Mouse (Mus musculus) forebrain, embryonic 15.5 days (tissue): ENCODE measurements at regions not wholly inside any gene's neighbourhood (a gene's known extent, or its start where the extent isn't known, plus 50 kb on each side); places are given as distances from the start of the nearest gene placed in this dataset.

ENCODE experiments used
- ATAC-seq: fragments of 200-750 bp; cut with Nextera tagmentation; replicated peaks from 2 replicates; pipeline ENCODE4 v1.8.0; 2017; ENCODE audit warnings: mild to moderate bottlenecking, moderate TSS enrichment, moderate library complexity
- H3K27ac ChIP-seq: fragments of 300-500 bp; sonication (generic); replicated peaks from 2 replicates; pipeline ENCODE4 v1.5.1; 2015; ENCODE audit warnings: mild to moderate bottlenecking, inconsistent platforms
- H3K27me3 ChIP-seq: fragments of 300-500 bp; sonication (generic); 2 replicates; pipeline ENCODE4 v1.6.1; 2015; ENCODE audit warnings: inconsistent platforms
- H3K36me3 ChIP-seq: fragments of 300-500 bp; sonication (generic); 2 replicates; pipeline ENCODE4 v1.6.1; 2015; ENCODE audit warnings: mild to moderate bottlenecking, inconsistent platforms
- H3K4me1 ChIP-seq: fragments of 300-500 bp; sonication (generic); 2 replicates; pipeline ENCODE4 v1.6.1; 2015; ENCODE audit warnings: inconsistent platforms
- H3K4me2 ChIP-seq: fragments of 300-500 bp; sonication (generic); replicated peaks from 2 replicates; pipeline ENCODE4 v1.6.1; 2015; ENCODE audit warnings: mild to moderate bottlenecking, inconsistent platforms
- H3K4me3 ChIP-seq: fragments of 300-500 bp; sonication (generic); 2 replicates; pipeline ENCODE4 v1.5.1; 2015; ENCODE audit warnings: mild to moderate bottlenecking, inconsistent platforms
- H3K9ac ChIP-seq: fragments of 300-500 bp; sonication (generic); replicated peaks from 2 replicates; pipeline ENCODE4 v1.6.1; 2015; ENCODE audit warnings: mild to moderate bottlenecking, inconsistent platforms
- H3K9me3 ChIP-seq: fragments of 300-500 bp; sonication (generic); 2 replicates; pipeline ENCODE4 v1.6.1; 2016; ENCODE audit warnings: inconsistent platforms
- WGBS: fragments of 180-500 bp; shearing (Covaris S2); methylation state at CpG from one replicate; pipeline ENCODE4 v1.1.7; 2015; ENCODE audit warnings: mixed read lengths; 5-methylcytosine and 5-hydroxymethylcytosine counted together

DNA sequence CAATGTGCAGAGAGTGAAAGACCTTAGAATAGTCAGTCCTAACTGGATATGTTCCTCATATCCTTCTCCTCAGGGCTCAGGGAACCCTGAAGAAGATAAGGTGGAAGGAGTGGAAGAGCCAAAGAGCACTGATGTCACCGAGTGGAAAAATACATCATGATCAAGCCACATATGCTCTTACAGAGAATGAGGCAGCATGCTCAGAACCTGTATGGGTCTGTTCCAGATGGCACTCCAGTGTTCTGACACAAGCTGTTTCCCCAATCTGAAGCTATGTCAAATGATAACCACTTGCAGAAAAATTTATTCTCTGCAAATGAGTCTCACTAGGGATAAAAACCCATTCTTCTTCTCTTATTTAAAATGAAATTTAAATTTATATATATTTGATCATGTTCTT is 572.6 kb upstream of the Robo2 start:
- H3K27ac ChIP-seq = no peak overlapping the region
- no peak for ATAC-seq
- 72% methylated on average over 1 of the region's 1 CpGs for WGBS

DNA sequence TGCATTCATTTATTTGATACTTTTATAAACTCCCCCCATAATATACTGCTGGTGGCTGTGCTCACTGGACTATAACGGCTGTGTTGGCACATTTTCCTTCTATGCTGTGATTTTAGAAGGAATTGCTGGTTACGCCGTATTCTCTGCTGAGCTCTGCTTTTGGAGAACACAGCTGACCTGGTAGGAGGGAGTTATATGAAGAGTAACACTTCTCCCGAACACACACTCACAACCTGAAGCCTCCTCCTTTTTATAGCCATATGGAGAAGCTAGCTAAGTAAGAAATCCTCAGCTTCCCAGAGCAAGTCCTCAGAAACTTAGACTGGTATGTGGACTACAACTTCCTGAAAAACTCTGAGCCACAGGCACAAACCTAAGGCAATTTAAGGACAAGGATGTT is 554.5 kb upstream of the Robo2 start:
- Histone ChIP-seq H3K9ac (no peak overlapping the region), H3K36me3 (no peaks in the 10 kb centered on the region), H3K4me3 (no peak overlapping the region), H3K4me2 (no peak overlapping the region), H3K4me1 (no peaks in the 10 kb centered on the region), H3K27ac (no peak overlapping the region), H3K9me3 (no peaks in the 10 kb centered on the region), H3K27me3 (no peaks in the 10 kb centered on the region)
- 91% methylated on average over 4 of the region's 4 CpGs for WGBS
- ATAC-seq = no peak

More for the DNA sequence above, 572.6 kb upstream of the Robo2 start:
- no peak overlapping the region for H3K4me2 ChIP-seq
- H3K9me3 ChIP-seq = no peaks in the 10 kb centered on the region
- H3K36me3 ChIP-seq = no peaks in the 10 kb centered on the region
- H3K4me1 ChIP-seq = no peaks in the 10 kb centered on the region
- no peak overlapping the region for H3K4me3 ChIP-seq
- H3K9ac ChIP-seq = no peak overlapping the region
- no peaks in the 10 kb centered on the region for H3K27me3 ChIP-seq

DNA sequence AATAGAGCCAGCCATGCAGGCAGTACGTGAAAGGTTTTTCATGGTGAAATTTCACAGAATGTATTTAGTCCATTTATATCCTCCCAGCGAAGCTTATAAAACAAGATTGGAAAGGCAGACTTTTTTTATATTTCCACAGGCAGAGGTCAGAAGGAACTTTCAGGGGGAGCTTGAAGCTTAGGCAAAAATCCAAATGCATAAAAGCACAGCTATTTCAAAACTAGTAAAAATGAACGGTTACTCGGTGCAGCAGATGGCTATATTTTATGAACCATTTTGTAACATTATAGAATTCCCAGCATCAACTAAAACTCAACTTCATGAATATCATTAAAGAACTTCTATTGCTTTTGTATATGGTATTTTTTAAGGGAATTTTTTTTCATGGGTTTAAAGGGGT is 518.1 kb upstream of the Robo2 start:
- Histone ChIP-seq H3K4me1 (no peaks in the 10 kb centered on the region), H3K4me2 (no peak overlapping the region), H3K36me3 (no peaks in the 10 kb centered on the region), H3K27ac (no peak overlapping the region), H3K9me3 (no peaks in the 10 kb centered on the region), H3K9ac (no peak overlapping the region), H3K27me3 (no peaks in the 10 kb centered on the region), H3K4me3 (no peak overlapping the region)
- 79% methylated on average over 4 of the region's 4 CpGs for WGBS
- no peak for ATAC-seq

DNA sequence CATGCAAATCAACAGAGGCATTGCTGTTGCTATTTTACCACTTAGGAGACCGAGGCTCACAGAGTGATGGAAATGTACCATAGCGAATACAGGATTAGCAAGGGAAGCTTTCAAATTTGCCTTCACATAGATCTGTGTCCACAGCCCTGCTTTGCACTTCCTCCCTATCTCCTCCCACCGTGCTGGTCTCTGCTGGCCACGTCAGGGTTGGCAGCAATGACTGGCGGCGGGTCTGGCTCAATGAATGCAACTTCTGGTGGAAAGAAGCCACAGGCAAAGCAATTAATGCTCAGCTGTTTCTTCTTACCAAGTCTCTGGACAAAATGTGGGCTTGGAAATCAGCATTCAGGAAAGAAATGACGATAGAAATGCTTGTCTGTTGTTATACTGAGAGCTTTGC is 489.2 kb upstream of the Robo2 start:
- Histone ChIP-seq H3K4me1 (no peaks in the 10 kb centered on the region), H3K4me3 (no peak overlapping the region)
- peak; percentile 64; the same call in 1 of the 2 replicates for ATAC-seq

DNA sequence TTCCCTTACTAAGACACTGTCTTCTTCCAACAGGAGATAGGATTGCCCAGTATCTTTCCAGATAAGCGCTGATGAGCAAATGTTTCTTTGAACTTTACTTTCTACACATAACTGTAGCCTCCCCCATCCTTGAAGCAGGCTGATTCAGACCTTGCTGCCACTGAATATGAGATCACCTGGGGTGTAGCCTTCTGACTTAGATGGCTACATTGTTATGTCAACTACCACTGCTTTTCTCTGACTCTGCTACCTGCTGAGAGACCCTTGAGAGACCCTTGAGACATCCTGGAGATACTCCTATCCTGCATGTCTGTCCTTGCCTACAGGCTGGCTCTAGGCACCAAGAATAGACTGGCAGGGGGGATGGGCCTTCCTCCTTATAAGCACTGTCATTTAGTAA is 476.1 kb upstream of the Robo2 start:
- H3K9me3 ChIP-seq = no peaks in the 10 kb centered on the region
- WGBS = 21% methylated on average over 1 of the region's 1 CpGs

More for the DNA sequence above, 489.2 kb upstream of the Robo2 start:
- H3K27ac ChIP-seq = no peak overlapping the region
- no peaks in the 10 kb centered on the region for H3K27me3 ChIP-seq
- 47% methylated on average over 7 of the region's 7 CpGs for WGBS
- no peaks in the 10 kb centered on the region for H3K9me3 ChIP-seq
- no peak overlapping the region for H3K9ac ChIP-seq
- H3K4me2 ChIP-seq = no peak overlapping the region
- H3K36me3 ChIP-seq = no peaks in the 10 kb centered on the region

DNA sequence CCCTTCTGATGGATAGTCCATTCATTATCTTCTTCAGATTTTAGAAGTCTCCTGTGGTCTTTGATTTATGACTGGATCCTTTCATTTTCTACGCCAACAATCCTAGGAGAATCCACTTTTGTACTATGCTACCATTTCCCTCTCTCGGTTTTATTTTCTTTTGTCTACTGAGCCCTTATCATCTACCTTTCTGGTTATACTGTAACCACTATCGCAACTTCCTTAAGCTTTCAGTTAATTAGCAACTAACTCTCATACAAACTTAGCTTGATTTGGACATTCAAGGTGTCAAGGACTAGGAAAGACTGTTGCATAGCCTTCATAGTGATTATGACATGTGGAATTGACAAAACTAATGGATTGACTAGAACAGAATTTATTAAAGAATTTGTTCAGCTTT is 467.0 kb upstream of the Robo2 start:
- Histone ChIP-seq H3K9me3 (no peaks in the 10 kb centered on the region), H3K27me3 (no peaks in the 10 kb centered on the region), H3K36me3 (no peaks in the 10 kb centered on the region), H3K27ac (no peak overlapping the region), H3K4me1 (no peaks in the 10 kb centered on the region), H3K4me2 (no peak overlapping the region), H3K9ac (no peak overlapping the region), H3K4me3 (no peak overlapping the region)
- WGBS = 95% methylated on average over 3 of the region's 3 CpGs
- no peak for ATAC-seq

More for the DNA sequence above, 476.1 kb upstream of the Robo2 start:
- H3K4me3 ChIP-seq = no peak overlapping the region
- no peak overlapping the region for H3K9ac ChIP-seq
- no peak overlapping the region for H3K4me2 ChIP-seq
- no peak overlapping the region for H3K27ac ChIP-seq
- H3K4me1 ChIP-seq = no peaks in the 10 kb centered on the region
- ATAC-seq = no peak
- H3K27me3 ChIP-seq = no peaks in the 10 kb centered on the region
- no peaks in the 10 kb centered on the region for H3K36me3 ChIP-seq

DNA sequence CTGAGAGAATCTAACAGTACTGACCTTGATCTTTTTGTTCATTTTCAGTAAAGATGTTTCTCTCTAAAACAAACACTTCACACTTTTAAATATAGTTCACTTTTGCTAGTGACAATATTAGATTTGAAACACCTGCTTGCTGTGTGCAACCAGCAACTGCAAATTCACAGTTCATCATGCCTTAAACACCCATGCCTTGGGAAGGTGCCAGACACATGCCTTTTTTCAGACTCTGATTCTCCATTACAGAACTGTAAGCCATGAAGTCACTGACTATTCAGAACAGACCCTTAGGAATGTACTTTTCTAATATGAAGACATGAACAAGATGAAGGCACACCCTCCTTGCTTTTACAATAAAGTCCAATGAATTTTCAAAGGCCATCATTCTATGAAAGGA is 462.1 kb upstream of the Robo2 start:
- Histone ChIP-seq H3K4me2 (no peak overlapping the region), H3K9ac (no peak overlapping the region), H3K4me3 (no peak overlapping the region), H3K27ac (no peak overlapping the region), H3K27me3 (no peaks in the 10 kb centered on the region), H3K4me1 (no peaks in the 10 kb centered on the region), H3K9me3 (no peaks in the 10 kb centered on the region), H3K36me3 (no peaks in the 10 kb centered on the region)
- ATAC-seq = no peak

DNA sequence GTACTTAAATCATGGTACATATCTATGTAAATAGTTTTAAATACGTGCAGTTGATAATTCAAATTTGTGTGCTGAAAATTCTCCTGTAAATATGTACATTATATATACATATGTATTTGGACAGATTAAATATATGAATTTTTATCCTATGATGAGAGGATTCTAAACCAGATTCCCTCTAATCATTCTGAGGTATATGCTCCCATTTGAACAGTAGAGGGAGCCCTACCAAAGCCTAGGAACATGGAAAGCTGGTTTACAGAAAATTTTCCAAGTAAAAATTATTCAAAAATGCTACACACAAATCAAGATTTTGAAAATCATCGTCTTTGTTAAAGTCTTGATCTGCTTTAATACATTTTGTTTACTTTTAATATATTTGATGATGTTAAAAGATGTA is 446.1 kb upstream of the Robo2 start:
- no peak for ATAC-seq
- Histone ChIP-seq H3K27me3 (no peaks in the 10 kb centered on the region), H3K4me1 (no peaks in the 10 kb centered on the region), H3K36me3 (no peaks in the 10 kb centered on the region), H3K4me3 (no peak overlapping the region), H3K4me2 (no peak overlapping the region), H3K9ac (no peak overlapping the region), H3K27ac (no peak overlapping the region), H3K9me3 (no peaks in the 10 kb centered on the region)
- 27% methylated on average over 2 of the region's 2 CpGs for WGBS

DNA sequence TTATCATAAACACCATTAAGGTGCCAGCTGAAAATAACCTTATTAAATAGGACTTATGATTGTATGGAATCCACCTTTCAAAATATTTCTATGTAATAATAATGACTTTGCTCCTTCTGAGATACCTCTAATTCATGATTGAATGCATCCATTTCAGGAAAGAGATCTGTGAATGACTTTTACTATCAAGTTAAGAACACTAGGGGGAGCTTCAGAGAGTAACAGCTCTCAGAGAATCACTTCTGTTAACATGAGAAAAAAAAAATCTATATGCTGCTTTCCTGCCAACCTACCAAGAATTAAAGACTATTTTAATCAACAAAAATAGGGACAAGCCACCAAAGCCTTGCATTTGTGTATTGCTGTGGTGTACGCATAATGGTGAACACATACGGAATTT is 428.4 kb upstream of the Robo2 start:
- H3K4me2 ChIP-seq = no peak overlapping the region
- 96% methylated on average over 2 of the region's 2 CpGs for WGBS
- H3K27me3 ChIP-seq = no peaks in the 10 kb centered on the region
- no peak overlapping the region for H3K27ac ChIP-seq
- no peak overlapping the region for H3K9ac ChIP-seq
- no peaks in the 10 kb centered on the region for H3K9me3 ChIP-seq
- ATAC-seq = no peak
- H3K4me1 ChIP-seq = no peaks in the 10 kb centered on the region
- H3K36me3 ChIP-seq = no peaks in the 10 kb centered on the region
- H3K4me3 ChIP-seq = no peak overlapping the region

DNA sequence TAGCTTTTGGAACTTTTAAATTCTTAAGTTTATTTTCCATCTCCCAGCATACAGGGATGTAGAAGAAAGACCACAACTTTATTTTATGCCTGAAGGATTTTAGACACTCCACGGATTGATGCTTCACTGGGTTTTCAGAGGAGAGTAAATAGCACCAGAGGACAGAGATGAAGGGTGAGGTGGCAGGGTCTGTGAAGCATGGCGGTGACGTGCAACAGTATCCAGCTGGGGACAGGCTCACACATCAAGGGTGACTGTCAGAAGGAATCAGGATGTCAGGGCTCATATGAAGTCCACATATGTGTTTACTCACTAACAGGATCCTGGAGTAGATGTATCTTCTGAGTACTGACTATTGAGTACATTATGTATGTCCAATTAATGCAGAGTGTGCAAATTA is 402.8 kb upstream of the Robo2 start:
- H3K4me3 ChIP-seq = no peak overlapping the region
- no peak overlapping the region for H3K9ac ChIP-seq
- H3K27ac ChIP-seq = no peak overlapping the region
- H3K4me2 ChIP-seq = no peak overlapping the region
- H3K36me3 ChIP-seq = no peaks in the 10 kb centered on the region
- H3K27me3 ChIP-seq = no peaks in the 10 kb centered on the region
- ATAC-seq = no peak
- WGBS = 76% methylated on average over 3 of the region's 3 CpGs
- no peaks in the 10 kb centered on the region for H3K9me3 ChIP-seq
- H3K4me1 ChIP-seq = no peaks in the 10 kb centered on the region

DNA sequence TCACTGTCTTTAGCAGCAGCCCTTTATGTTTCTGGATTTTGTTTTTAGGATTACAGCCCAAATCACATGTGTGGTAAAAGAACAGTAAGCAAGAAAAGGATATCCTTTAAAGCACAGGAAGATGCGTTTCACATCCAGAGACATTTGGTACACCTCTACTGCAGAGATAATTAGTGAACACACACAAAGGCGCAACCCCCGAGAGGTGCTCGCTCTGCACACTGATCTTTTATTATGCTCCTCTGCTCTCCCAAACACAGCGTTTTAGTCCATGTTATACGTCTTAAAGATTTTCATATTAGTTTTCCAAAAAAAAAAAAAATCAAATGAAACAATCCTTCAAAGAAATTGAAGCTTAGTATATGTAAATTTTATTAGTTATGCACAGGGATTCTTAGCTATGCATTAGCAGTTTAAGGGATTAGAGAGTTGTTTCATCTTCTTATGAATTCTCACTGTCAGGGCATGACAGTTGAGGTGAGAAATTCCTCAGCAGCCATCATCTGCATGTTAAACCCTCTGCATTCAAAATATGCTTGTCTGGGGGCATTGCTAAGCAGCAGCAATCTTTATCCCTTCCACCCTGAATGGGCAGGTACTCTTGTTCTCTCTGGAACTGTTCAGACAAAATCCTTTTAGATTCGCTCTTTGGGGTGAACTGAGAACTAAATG is 397.7 kb upstream of the Robo2 start:
- H3K4me3 ChIP-seq = no peak overlapping the region
- no peak overlapping the region for H3K4me2 ChIP-seq
- H3K9me3 ChIP-seq = no peaks in the 10 kb centered on the region
- H3K27me3 ChIP-seq = no peaks in the 10 kb centered on the region
- 0 out of 2 replicates have a peak overlapping the region, but pooled peaks have one; percentile 15 for H3K27ac ChIP-seq
- H3K36me3 ChIP-seq = no peaks in the 10 kb centered on the region
- ATAC-seq = no peak
- no peaks in the 10 kb centered on the region for H3K4me1 ChIP-seq
- WGBS = 42% methylated on average over 7 of the region's 7 CpGs
- no peak overlapping the region for H3K9ac ChIP-seq

DNA sequence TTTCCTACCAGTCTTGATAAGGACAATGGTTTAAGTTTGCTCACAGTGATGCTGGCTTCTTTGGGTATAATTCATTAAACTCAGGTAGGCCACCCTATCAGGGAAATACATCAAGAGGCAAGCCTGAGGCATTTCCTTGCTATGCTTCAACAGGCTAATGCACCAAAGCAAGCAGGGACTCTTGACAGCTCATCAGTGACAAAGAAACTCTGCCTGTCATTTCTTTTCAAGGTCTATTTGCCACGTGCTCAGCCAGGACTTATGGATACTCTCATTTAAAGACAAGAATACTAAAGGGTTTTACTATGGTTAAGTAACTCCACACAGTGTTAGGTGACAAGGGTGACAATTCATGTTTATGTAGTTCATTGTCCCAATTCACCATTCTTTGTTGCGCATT is 395.1 kb upstream of the Robo2 start:
- H3K36me3 ChIP-seq = no peaks in the 10 kb centered on the region
- no peaks in the 10 kb centered on the region for H3K4me1 ChIP-seq
- H3K27me3 ChIP-seq = no peaks in the 10 kb centered on the region
- H3K9me3 ChIP-seq = no peaks in the 10 kb centered on the region
- H3K4me2 ChIP-seq = no peak overlapping the region
- no peak for ATAC-seq
- H3K9ac ChIP-seq = no peak overlapping the region
- H3K4me3 ChIP-seq = no peak overlapping the region
- H3K27ac ChIP-seq = no peak overlapping the region
- WGBS = 55% methylated on average over 2 of the region's 2 CpGs

DNA sequence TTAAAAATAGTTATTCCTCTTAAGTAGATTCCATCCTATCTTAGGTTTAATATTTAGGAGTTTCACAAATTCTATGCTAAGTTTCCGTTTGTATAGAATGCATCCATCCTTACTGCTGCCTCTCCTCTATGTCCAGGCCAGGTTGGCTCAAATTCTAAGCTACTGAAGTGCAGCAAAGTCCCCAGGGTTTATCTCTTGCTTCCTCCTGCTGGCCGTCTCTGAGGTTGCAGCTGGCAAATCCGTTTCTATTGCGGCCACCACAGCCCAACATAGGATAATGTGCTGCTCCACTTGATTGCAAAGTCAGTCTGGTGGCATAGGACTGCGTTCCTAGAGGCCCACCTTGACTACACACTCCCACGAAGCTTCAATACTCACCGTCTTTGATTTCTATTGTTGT is 389.7 kb upstream of the Robo2 start:
- Histone ChIP-seq H3K9ac (no peak overlapping the region), H3K27ac (no peak overlapping the region), H3K4me1 (no peaks in the 10 kb centered on the region), H3K4me3 (no peak overlapping the region), H3K36me3 (no peaks in the 10 kb centered on the region), H3K9me3 (no peaks in the 10 kb centered on the region), H3K4me2 (no peak overlapping the region), H3K27me3 (no peaks in the 10 kb centered on the region)
- 21% methylated on average over 7 of the region's 7 CpGs for WGBS
- ATAC-seq = peak; percentile 83
